Mouse (Mus musculus): ENCODE data around the gene Il15. TPM values are rescaled to one million over a fixed set of nuclear protein-coding genes. Genes with fewer than 3 reads are reported as not detected.

Gene Il15
- polyA plus RNA-seq, 1 experiment from 2014 or later: 10.3 TPM

DNA sequence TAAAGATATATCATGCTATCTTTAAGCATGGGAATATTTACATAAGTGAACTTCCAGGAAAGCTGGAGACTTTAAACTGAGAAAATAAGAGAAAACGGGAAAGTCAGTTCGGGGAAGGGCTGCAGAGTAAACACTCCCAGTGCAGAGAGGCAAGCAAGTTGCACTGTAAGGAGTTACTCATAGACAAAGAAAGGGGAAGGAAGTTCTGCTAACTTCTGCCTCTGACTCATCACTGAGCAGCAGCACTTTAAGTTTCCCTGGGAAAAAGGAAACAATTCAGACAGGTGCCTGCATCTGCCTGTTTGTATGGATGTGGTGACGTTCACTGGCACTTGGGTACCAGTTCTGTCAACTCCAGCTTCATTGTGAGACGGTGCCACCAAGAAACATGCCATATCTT is 28.6 kb downstream of the Il15 start:
- no peak for DNase-seq (ENCODE audit: low spot score)
- 60% methylated on average over 4 of the region's 4 CpGs for WGBS
- no peak for TF ChIP-seq CTCF (IDR thresholded peaks at IDR 0.05; ENCODE audit: low read depth)

DNA sequence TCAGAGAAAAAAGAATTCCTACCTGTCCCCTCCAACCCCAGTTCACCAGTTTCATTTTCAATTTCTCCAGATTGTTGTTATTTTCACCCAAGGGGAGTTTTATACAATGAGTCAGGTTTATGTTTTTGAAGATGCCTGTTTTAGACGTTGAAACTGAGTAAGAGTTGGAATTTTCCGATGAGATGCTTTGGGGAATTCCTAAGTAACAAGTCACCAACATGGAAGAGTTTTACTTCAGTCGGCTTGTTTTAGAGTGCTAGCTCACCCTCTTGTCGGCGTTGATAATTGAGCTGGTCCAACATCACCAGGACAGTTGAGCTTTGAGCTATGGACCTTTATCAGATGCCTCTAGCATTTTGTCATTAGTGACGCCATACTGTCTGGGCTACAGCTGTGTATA is 30.2 kb downstream of the Il15 start:
- no peaks in the 10 kb centered on the region for H3K27me3 ChIP-seq (ENCODE audit: insufficient read depth, low read length)
- DNase-seq (ENCODE audit: low spot score) (no peak), ATAC-seq (replicated peaks; ENCODE audit: low FRiP score, low read depth) (no peak)
- H3K36me3 ChIP-seq (ENCODE audit: insufficient read depth, low read length): no peaks in the 10 kb centered on the region
- H3K9ac ChIP-seq (ENCODE audit: low read depth, low read length): no peak overlapping the region
- H3K4me3 ChIP-seq (replicated peaks; ENCODE audit: low read depth, low read length): no peak overlapping the region
- no peaks in the 10 kb centered on the region for H3K9me3 ChIP-seq (replicated peaks; ENCODE audit: low read length)
- 91% methylated on average over 6 of the region's 6 CpGs for WGBS
- H3K4me2 ChIP-seq (ENCODE audit: low read length): no peak overlapping the region
- H3K4me1 ChIP-seq (replicated peaks; ENCODE audit: insufficient read depth, low read length): no peaks in the 10 kb centered on the region
- H3K27ac ChIP-seq: no peak overlapping the region
- no peak for TF ChIP-seq CTCF (IDR thresholded peaks at IDR 0.05; ENCODE audit: low read depth)

More for the DNA sequence above, 28.6 kb downstream of the Il15 start:
- Histone ChIP-seq H3K27me3 (ENCODE audit: insufficient read depth, low read length) (no peaks in the 10 kb centered on the region), H3K4me3 (replicated peaks; ENCODE audit: low read depth, low read length) (no peak overlapping the region), H3K9ac (ENCODE audit: low read depth, low read length) (no peak overlapping the region), H3K4me1 (replicated peaks; ENCODE audit: insufficient read depth, low read length) (no peaks in the 10 kb centered on the region), H3K9me3 (replicated peaks; ENCODE audit: low read length) (no peaks in the 10 kb centered on the region), H3K36me3 (ENCODE audit: insufficient read depth, low read length) (no peaks in the 10 kb centered on the region), H3K27ac (no peak overlapping the region), H3K4me2 (ENCODE audit: low read length) (no peak overlapping the region)
- ATAC-seq (replicated peaks; ENCODE audit: low FRiP score, low read depth): no peak

DNA sequence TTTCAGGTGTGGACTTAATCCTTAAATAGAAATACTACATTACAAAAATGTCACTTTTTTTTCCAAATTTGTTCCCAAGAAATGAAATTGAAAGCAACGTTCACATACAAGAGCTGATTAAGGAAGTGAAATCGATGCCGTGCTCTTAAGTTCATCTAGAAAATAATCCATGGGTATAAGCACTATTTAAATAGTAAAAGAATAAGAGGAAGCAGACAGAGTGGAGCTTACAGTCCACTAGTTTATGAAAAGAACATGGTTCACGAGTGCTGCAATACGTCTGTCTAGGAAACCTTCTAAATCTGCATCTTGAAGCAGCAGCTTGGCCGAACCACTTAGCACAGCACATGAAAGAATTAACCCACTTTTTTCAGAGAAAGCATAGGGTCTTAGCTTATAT is 32.4 kb downstream of the Il15 start:
- TF ChIP-seq CTCF (IDR thresholded peaks at IDR 0.05; ENCODE audit: low read depth): no peak
- ATAC-seq (replicated peaks; ENCODE audit: low FRiP score, low read depth) (no peak), DNase-seq (ENCODE audit: low spot score) (no peak)
- H3K4me2 ChIP-seq (ENCODE audit: low read length): no peak overlapping the region
- no peaks in the 10 kb centered on the region for H3K9me3 ChIP-seq (replicated peaks; ENCODE audit: low read length)
- H3K9ac ChIP-seq (ENCODE audit: low read depth, low read length): no peak overlapping the region
- H3K27me3 ChIP-seq (ENCODE audit: insufficient read depth, low read length): no peaks in the 10 kb centered on the region
- H3K27ac ChIP-seq: no peak overlapping the region
- no peak overlapping the region for H3K4me3 ChIP-seq (replicated peaks; ENCODE audit: low read depth, low read length)
- H3K4me1 ChIP-seq (replicated peaks; ENCODE audit: insufficient read depth, low read length): no peaks in the 10 kb centered on the region
- 84% methylated on average over 6 of the region's 6 CpGs for WGBS
- H3K36me3 ChIP-seq (ENCODE audit: insufficient read depth, low read length): no peaks in the 10 kb centered on the region

DNA sequence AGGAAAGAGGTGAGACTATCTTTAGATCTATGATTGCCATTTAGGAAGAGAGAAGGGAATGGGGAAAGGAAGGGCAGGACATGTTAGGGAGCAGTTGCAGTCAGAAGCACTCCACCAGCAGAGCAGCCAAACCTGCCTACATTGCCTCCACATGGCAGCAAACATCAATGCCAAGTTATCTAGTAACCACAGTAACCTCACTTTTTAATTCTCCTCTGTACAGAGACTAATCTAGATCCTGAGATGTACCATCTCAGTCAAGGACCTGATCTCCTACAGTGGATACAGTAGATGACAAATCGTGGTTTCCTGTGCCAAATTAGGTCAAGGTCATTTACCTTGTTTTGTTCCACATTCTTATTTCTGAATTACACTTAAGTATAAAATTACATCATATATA is 42.0 kb downstream of the Il15 start:
- Histone ChIP-seq H3K4me3 (replicated peaks; ENCODE audit: low read depth, low read length) (no peak overlapping the region), H3K36me3 (ENCODE audit: insufficient read depth, low read length) (no peaks in the 10 kb centered on the region), H3K4me1 (replicated peaks; ENCODE audit: insufficient read depth, low read length) (no peaks in the 10 kb centered on the region), H3K4me2 (ENCODE audit: low read length) (no peak overlapping the region), H3K9me3 (replicated peaks; ENCODE audit: low read length) (no peaks in the 10 kb centered on the region), H3K9ac (ENCODE audit: low read depth, low read length) (no peak overlapping the region), H3K27me3 (ENCODE audit: insufficient read depth, low read length) (no peaks in the 10 kb centered on the region), H3K27ac (no peak overlapping the region)
- TF ChIP-seq CTCF (IDR thresholded peaks at IDR 0.05; ENCODE audit: low read depth): no peak
- 94% methylated on average over 1 of the region's 1 CpGs for WGBS
- DNase-seq (ENCODE audit: low spot score) (no peak), ATAC-seq (replicated peaks; ENCODE audit: low FRiP score, low read depth) (no peak)

DNA sequence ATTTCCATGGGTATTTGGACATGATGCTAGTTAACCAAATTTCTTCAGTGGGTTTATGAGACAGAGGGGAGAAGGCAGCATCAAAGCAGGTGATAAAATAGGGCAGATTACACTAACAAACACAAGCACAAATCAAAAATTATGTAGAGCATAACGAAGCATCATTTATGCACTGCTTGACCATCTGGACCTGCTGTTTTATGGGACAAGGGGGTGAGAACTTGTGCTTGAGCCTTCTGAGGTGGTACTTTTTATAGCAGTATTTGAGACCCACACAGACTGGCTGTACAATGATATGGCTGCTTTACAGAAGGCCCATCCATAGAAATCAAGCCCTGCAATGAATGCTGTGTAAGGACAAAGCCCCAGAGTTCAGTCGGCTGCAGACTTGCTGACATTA is 46.9 kb downstream of the Il15 start:
- WGBS: 59% methylated on average over 2 of the region's 2 CpGs
- Histone ChIP-seq H3K4me3 (replicated peaks; ENCODE audit: low read depth, low read length) (no peak overlapping the region), H3K27me3 (ENCODE audit: insufficient read depth, low read length) (no peaks in the 10 kb centered on the region), H3K4me1 (replicated peaks; ENCODE audit: insufficient read depth, low read length) (no peaks in the 10 kb centered on the region), H3K9me3 (replicated peaks; ENCODE audit: low read length) (no peaks in the 10 kb centered on the region), H3K36me3 (ENCODE audit: insufficient read depth, low read length) (no peaks in the 10 kb centered on the region), H3K27ac (no peak overlapping the region), H3K9ac (ENCODE audit: low read depth, low read length) (no peak overlapping the region), H3K4me2 (ENCODE audit: low read length) (no peak overlapping the region)
- ATAC-seq (replicated peaks; ENCODE audit: low FRiP score, low read depth) (no peak), DNase-seq (ENCODE audit: low spot score) (no peak)
- no peak for TF ChIP-seq CTCF (IDR thresholded peaks at IDR 0.05; ENCODE audit: low read depth)

DNA sequence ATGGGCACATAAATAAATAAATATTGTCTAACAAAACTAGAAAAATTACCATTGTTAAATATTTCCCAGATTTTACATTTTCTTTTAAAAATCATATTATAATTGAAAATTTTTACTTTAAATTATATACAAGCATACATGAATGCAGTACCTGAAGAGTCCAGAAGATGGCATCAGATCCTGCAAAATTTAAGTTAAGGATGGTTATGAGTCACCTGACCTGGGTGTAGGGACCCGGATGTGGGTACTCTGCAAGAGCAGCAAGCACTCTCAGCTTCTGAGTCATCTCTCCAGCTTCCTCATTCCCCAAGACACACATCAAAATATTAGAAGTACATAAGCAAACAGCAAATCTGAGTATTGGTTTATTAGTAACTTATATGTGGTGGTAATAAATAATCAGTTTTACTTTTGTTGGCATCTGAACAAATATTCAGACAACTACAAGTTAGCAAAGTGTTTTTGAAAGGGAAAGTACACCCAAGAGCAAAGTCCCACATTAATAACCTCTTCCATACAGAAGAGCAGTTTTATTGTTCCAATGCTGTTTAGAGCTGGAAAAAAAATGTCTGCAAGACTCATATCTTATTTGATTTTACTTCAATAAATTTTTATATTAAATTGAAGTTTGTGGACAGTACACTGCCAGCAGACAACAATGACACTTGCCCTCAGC is 51.6 kb downstream of the Il15 start:
- Histone ChIP-seq H3K27me3 (ENCODE audit: insufficient read depth, low read length) (no peaks in the 10 kb centered on the region), H3K4me1 (replicated peaks; ENCODE audit: insufficient read depth, low read length) (no peaks in the 10 kb centered on the region), H3K4me3 (replicated peaks; ENCODE audit: low read depth, low read length) (no peak overlapping the region), H3K4me2 (ENCODE audit: low read length) (no peak overlapping the region), H3K9me3 (replicated peaks; ENCODE audit: low read length) (no peaks in the 10 kb centered on the region), H3K9ac (ENCODE audit: low read depth, low read length) (no peak overlapping the region), H3K27ac (no peak overlapping the region), H3K36me3 (ENCODE audit: insufficient read depth, low read length) (no peaks in the 10 kb centered on the region)
- DNase-seq (ENCODE audit: low spot score): peak; percentile 25
- TF ChIP-seq CTCF (IDR thresholded peaks at IDR 0.05; ENCODE audit: low read depth): peak; percentile 55
- 59% methylated on average over 1 of the region's 1 CpGs for WGBS
- ATAC-seq (replicated peaks; ENCODE audit: low FRiP score, low read depth): no peak

DNA sequence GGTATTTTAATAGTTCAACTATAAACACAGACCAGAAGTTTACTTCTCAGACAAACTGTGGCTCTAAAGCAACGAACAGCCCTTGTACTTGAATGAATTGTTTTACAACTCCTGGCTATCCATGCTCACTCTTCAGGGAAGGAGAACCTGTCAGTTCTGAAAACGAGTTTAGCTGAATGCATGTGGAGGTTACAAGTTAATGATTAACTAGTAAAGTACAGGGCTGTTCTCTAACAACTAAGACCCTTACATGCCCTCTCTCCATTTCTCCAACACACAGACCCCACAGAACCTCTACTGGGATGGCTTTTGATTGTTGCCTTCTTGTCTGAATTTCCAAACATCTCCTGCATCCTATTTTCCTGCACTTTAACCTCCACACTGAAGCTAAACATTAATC is 53.7 kb downstream of the Il15 start:
- 13% methylated on average over 2 of the region's 2 CpGs for WGBS
- H3K4me2 ChIP-seq (ENCODE audit: low read length): no peak overlapping the region
- ATAC-seq (replicated peaks; ENCODE audit: low FRiP score, low read depth) (no peak), DNase-seq (ENCODE audit: low spot score) (peak; percentile 31)
- no peak overlapping the region for H3K9ac ChIP-seq (ENCODE audit: low read depth, low read length)
- TF ChIP-seq CTCF (IDR thresholded peaks at IDR 0.05; ENCODE audit: low read depth): no peak
- H3K9me3 ChIP-seq (replicated peaks; ENCODE audit: low read length): no peaks in the 10 kb centered on the region
- H3K4me1 ChIP-seq (replicated peaks; ENCODE audit: insufficient read depth, low read length): no peaks in the 10 kb centered on the region
- no peak overlapping the region for H3K27ac ChIP-seq
- no peak overlapping the region for H3K4me3 ChIP-seq (replicated peaks; ENCODE audit: low read depth, low read length)
- no peaks in the 10 kb centered on the region for H3K27me3 ChIP-seq (ENCODE audit: insufficient read depth, low read length)
- no peaks in the 10 kb centered on the region for H3K36me3 ChIP-seq (ENCODE audit: insufficient read depth, low read length)

All from kidney, postnatal 0 days (tissue).